ENCODE assay signal across 16 mouse cellular contexts in genomic region chr6:53470999-53471591, GRCm38 (mm10).
DNase-seq lines count a peak whose midpoint lies in the region; ATAC-seq and TF ChIP-seq lines count a peak whose summit lies in the region.
"Had no signal": no experiment of that assay in that cellular context is flagged by ENCODE, and none has a peak within 500 bp of the region (broad histone marks: within the 10 kb centered on the region; RNA-seq: fewer than 3 reads in every experiment).

No protein-coding gene starts in this region.

- peak overlapping the region; percentile 14; the same call in 1 of the 2 replicates for H3K4me2 ChIP-seq in heart, embryonic 16.5 days (ENCODE audit: low read depth, low read length)
- peak overlapping the region; percentile 16; the same call in 1 of the 2 replicates for H3K4me2 ChIP-seq in lung, embryonic 14.5 days
- peak overlapping the region; percentile 35 for H3K4me2 ChIP-seq in stomach, postnatal 0 days (replicated peaks; ENCODE audit: low read depth)

- H3K27ac ChIP-seq in heart, embryonic 16.5 days (ENCODE audit: low read length): no peak overlapping the region
- H3K27ac ChIP-seq in lung, embryonic 14.5 days (ENCODE audit: low read depth): no peak overlapping the region
- H3K27ac ChIP-seq in limb, embryonic 10.5 days: peak overlapping the region; percentile 77; the same call in 1 of the 2 replicates
- no peak overlapping the region for H3K27ac ChIP-seq in stomach, postnatal 0 days (replicated peaks)
- H3K27ac ChIP-seq: hindbrain, embryonic 10.5 days; midbrain, embryonic 10.5 days had no signal

- TF ChIP-seq EP300 in stomach, postnatal 0 days (optimal IDR thresholded peaks at IDR 0.05): no peak

- WGBS in heart, embryonic 16.5 days: 52% methylated on average over 9 of the region's 9 CpGs
- WGBS in lung, embryonic 14.5 days: 41% methylated on average over 9 of the region's 9 CpGs
- 64% methylated on average over 9 of the region's 9 CpGs for WGBS in limb, embryonic 10.5 days
- 31% methylated on average over 9 of the region's 9 CpGs for WGBS in stomach, postnatal 0 days

- no peak for DNase-seq in heart, postnatal 25 days (ENCODE audit: low spot score)
- no peak for DNase-seq in lung, embryonic 14.5 days
- DNase-seq in lung, postnatal 10 days: no peak
- no peak for DNase-seq in limb, embryonic 10.5 days (ENCODE audit: low spot score)
- no peak for DNase-seq in stomach, postnatal 0 days (ENCODE audit: low spot score)
- DNase-seq: adrenal gland, postnatal 14 days; layer of hippocampus, adult 9-11 months; lung, adult 2 months; right cerebral cortex, adult 18-20 months; spleen, adult 18-20 months; thymus, adult 2 months had no signal

- no peak for ATAC-seq in heart, embryonic 16.5 days (replicated peaks; ENCODE audit: extremely low read depth, insufficient read depth, low FRiP score)
- no peak for ATAC-seq in lung, embryonic 14.5 days (ENCODE audit: insufficient read depth)
- no peak for ATAC-seq in stomach, postnatal 0 days (ENCODE audit: low FRiP score, low TSS enrichment)
- ATAC-seq in megakaryocyte-erythroid progenitor cell, adult 5-6 weeks (replicated peaks; ENCODE audit: low FRiP score, low TSS enrichment, poor library complexity, severe bottlenecking): no peak

- H3K4me1 ChIP-seq in heart, embryonic 16.5 days (ENCODE audit: control insufficient read depth, insufficient read depth, low read length): peaks cover 7% of the 10 kb centered on the region
- peaks cover 7% of the 10 kb centered on the region; the same call in 1 of the 2 replicates for H3K4me1 ChIP-seq in lung, embryonic 14.5 days (ENCODE audit: insufficient read depth)
- H3K4me1 ChIP-seq in limb, embryonic 10.5 days: peaks cover 38% of the 10 kb centered on the region
- H3K4me1 ChIP-seq in stomach, postnatal 0 days (replicated peaks; ENCODE audit: control insufficient read depth, insufficient read depth): peaks cover 4% of the 10 kb centered on the region; the same call in 1 of the 2 replicates
- H3K4me1 ChIP-seq: midbrain, embryonic 10.5 days had no signal

- H3K4me3 ChIP-seq in heart, embryonic 16.5 days (ENCODE audit: low read length): no peak overlapping the region
- H3K4me3 ChIP-seq in lung, embryonic 14.5 days (ENCODE audit: low read depth, low read length): no peak overlapping the region
- H3K4me3 ChIP-seq in limb, embryonic 10.5 days: no peak overlapping the region
- no peak overlapping the region for H3K4me3 ChIP-seq in stomach, postnatal 0 days (ENCODE audit: low read depth, low read length)
- H3K4me3 ChIP-seq: hindbrain, embryonic 10.5 days; midbrain, embryonic 10.5 days; myocyte had no signal

- no peaks in the 10 kb centered on the region for H3K9me3 ChIP-seq in heart, embryonic 16.5 days (replicated peaks; ENCODE audit: control insufficient read depth, low read length)
- no peaks in the 10 kb centered on the region for H3K9me3 ChIP-seq in lung, embryonic 14.5 days (ENCODE audit: low read depth, low read length)
- H3K9me3 ChIP-seq in limb, embryonic 10.5 days (replicated peaks): no peaks in the 10 kb centered on the region
- no peaks in the 10 kb centered on the region for H3K9me3 ChIP-seq in stomach, postnatal 0 days (ENCODE audit: control insufficient read depth, low read length)
- H3K9me3 ChIP-seq: hindbrain, embryonic 10.5 days; midbrain, embryonic 10.5 days had no signal

- no peak overlapping the region for H3K9ac ChIP-seq in heart, embryonic 16.5 days (ENCODE audit: low read length)
- no peak overlapping the region for H3K9ac ChIP-seq in lung, embryonic 14.5 days
- H3K9ac ChIP-seq in stomach, postnatal 0 days (ENCODE audit: low read length): no peak overlapping the region

- intact Hi-C loops in heart, postnatal 25 days (cut with DNase I): no loop called here

- H3K36me3 ChIP-seq in heart, embryonic 16.5 days (ENCODE audit: control insufficient read depth, insufficient read depth): no peaks in the 10 kb centered on the region
- H3K36me3 ChIP-seq in lung, embryonic 14.5 days (ENCODE audit: insufficient read depth): no peaks in the 10 kb centered on the region
- H3K36me3 ChIP-seq in limb, embryonic 10.5 days: no peaks in the 10 kb centered on the region
- no peaks in the 10 kb centered on the region for H3K36me3 ChIP-seq in stomach, postnatal 0 days (ENCODE audit: control insufficient read depth, insufficient read depth, low read length)
- H3K36me3 ChIP-seq: hindbrain, embryonic 10.5 days; midbrain, embryonic 10.5 days had no signal

- no peak for TF ChIP-seq CTCF in lung, embryonic 14.5 days (IDR thresholded peaks at IDR 0.05; ENCODE audit: low read depth)
- TF ChIP-seq CTCF in stomach, postnatal 0 days (IDR thresholded peaks at IDR 0.05; ENCODE audit: low read depth): no peak

- H3K27me3 ChIP-seq in heart, embryonic 16.5 days (ENCODE audit: control insufficient read depth, insufficient read depth, low read length): no peaks in the 10 kb centered on the region
- no peaks in the 10 kb centered on the region for H3K27me3 ChIP-seq in lung, embryonic 14.5 days (ENCODE audit: insufficient read depth, low read length)
- no peaks in the 10 kb centered on the region for H3K27me3 ChIP-seq in limb, embryonic 10.5 days (ENCODE audit: low read depth, poor library complexity, severe bottlenecking)
- no peaks in the 10 kb centered on the region for H3K27me3 ChIP-seq in stomach, postnatal 0 days (ENCODE audit: control insufficient read depth, insufficient read depth, low read length)
